Mouse (Mus musculus): ENCODE measurements around the gene Dhx38.
A peak's percentile ranks its signal among the peaks of the same experiment; 100 is the strongest.

Gene Dhx38

GRCm38 (mm10) chr8:109551663-109552062 is 14.0 kb downstream of the Dhx38 start:
- DNase-seq (ENCODE audit: low read depth, low spot score) = no peak

GRCm38 (mm10) chr8:109544049-109544448 is 21.6 kb downstream of the Dhx38 start:
- no peak for DNase-seq (ENCODE audit: low read depth, low spot score)

- DNase-seq (ENCODE audit: low read depth, low spot score) = no peak
Observed at GRCm38 (mm10) chr8:109542748-109543519, 22.7 kb downstream of the Dhx38 start.

GRCm38 (mm10) chr8:109542165-109542564 is 23.5 kb downstream of the Dhx38 start:
- no peak for DNase-seq (ENCODE audit: low read depth, low spot score)

- DNase-seq (ENCODE audit: low read depth, low spot score) = peak; percentile 48
Observed at GRCm38 (mm10) chr8:109536703-109537102, 29.0 kb downstream of the Dhx38 start.

GRCm38 (mm10) chr8:109535140-109535990 is 30.3 kb downstream of the Dhx38 start:
- DNase-seq (ENCODE audit: low read depth, low spot score) = peak; percentile 30

- no peak for DNase-seq (ENCODE audit: low read depth, low spot score)
Observed at GRCm38 (mm10) chr8:109524008-109524407, 41.7 kb downstream of the Dhx38 start.

- no peak for DNase-seq (ENCODE audit: low read depth, low spot score)
Observed at GRCm38 (mm10) chr8:109505560-109505959, 60.1 kb downstream of the Dhx38 start.

GRCm38 (mm10) chr8:109503566-109503965 is 62.1 kb downstream of the Dhx38 start:
- no peak for DNase-seq (ENCODE audit: low read depth, low spot score)

- no peak for DNase-seq (ENCODE audit: low read depth, low spot score)
Observed at GRCm38 (mm10) chr8:109499009-109499717, 66.5 kb downstream of the Dhx38 start.

Data from CD4-positive helper T cell, adult 2 months (primary cell).